Mouse (Mus musculus) kidney, adult 2 months (tissue): ENCODE results near the gene Gm12830. TPM values are rescaled to one million over a fixed set of nuclear protein-coding genes. Genes with fewer than 3 reads are reported as not detected.

ENCODE experiments used
- DNase-seq: peaks from one replicate; pipeline ENCODE4 v3.0.0; 2021
- H3K27ac ChIP-seq: fragments of 200-500 bp; 2 replicates; pipeline ENCODE4 v1.5.1; 2012; ENCODE audit warnings: low read depth, low read length, control low read depth, inconsistent platforms; ENCODE audit not compliant: insufficient read depth
- H3K27me3 ChIP-seq: fragments of 200-500 bp; replicated peaks from 2 replicates; pipeline ENCODE4 v1.6.1; 2012; ENCODE audit warnings: mild to moderate bottlenecking, moderate library complexity, low read length, inconsistent platforms; ENCODE audit not compliant: control insufficient read depth, insufficient read depth
- H3K36me3 ChIP-seq: fragments of 200-500 bp; 2 replicates; pipeline ENCODE4 v1.6.1; 2012; ENCODE audit warnings: mild to moderate bottlenecking, moderate library complexity, low read length, inconsistent platforms; ENCODE audit not compliant: control insufficient read depth, insufficient read depth
- H3K4me1 ChIP-seq: fragments of 200-500 bp; 2 replicates; pipeline ENCODE4 v1.6.1; 2011; ENCODE audit warnings: low read length; ENCODE audit not compliant: control insufficient read depth, insufficient read depth
- H3K4me3 ChIP-seq: fragments of 200-500 bp; 2 replicates; pipeline ENCODE4 v1.5.1; 2011; ENCODE audit warnings: mild to moderate bottlenecking, low read depth, low read length, control low read depth; ENCODE audit not compliant: insufficient read depth
- CTCF ChIP-seq: fragments of 200-500 bp; conservative IDR thresholded peaks from 2 replicates; pipeline ENCODE4 v1.5.1; 2011; ENCODE audit warnings: low read depth, mild to moderate bottlenecking, control low read depth, low read length, moderate library complexity, mixed read lengths; ENCODE audit not compliant: insufficient read depth, insufficient read length
- POLR2A ChIP-seq: fragments of 200-500 bp; IDR thresholded peaks from one replicate; pipeline ENCODE4 v1.6.1; 2011; ENCODE audit warnings: low read depth, low read length, control low read depth
- WGBS: fragments of 180-500 bp; shearing (Covaris S2); methylation state at CpG from one replicate; pipeline ENCODE4 v1.1.7; 2018; 5-methylcytosine and 5-hydroxymethylcytosine counted together
- polyA plus RNA-seq: library from polyadenylated mRNA; depleted of rRNA; stranded (reverse); fragments of >200 nt; gene quantifications from 2 replicates; pipeline ENCODE4 v1.2.3, GENCODE M21; 2012; rRNA removed

Gm12830 gene
- polyA plus RNA-seq, 1 experiment, result not detected

DNA sequence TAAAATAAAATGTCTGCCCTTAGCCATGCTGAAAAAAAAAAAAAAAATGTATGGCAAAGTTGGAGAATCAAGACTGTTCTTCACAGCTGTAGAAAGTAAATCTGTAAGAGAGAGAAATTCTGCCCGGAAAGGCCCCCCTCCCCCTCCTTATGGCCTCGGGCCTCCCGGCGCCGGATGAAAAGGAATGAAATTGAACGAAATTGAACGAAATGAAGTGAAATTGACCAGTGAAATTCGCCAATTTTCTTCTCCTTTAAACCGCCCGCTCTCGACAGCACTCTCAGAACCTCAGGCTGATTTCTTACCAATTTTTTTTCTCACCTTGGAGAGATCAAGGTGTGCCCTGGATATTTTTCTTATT is 81.9 kb downstream of the Gm12830 start:
- Histone ChIP-seq H3K27me3 (peaks cover 7% of the 10 kb centered on the region), H3K36me3 (no peaks in the 10 kb centered on the region), H3K27ac (no peak overlapping the region), H3K4me1 (no peaks in the 10 kb centered on the region), H3K4me3 (no peak overlapping the region)
- TF ChIP-seq POLR2A, result no peak
- no peak for TF ChIP-seq CTCF
- 40% methylated on average over 11 of the region's 11 CpGs for WGBS
- no peak for DNase-seq

DNA sequence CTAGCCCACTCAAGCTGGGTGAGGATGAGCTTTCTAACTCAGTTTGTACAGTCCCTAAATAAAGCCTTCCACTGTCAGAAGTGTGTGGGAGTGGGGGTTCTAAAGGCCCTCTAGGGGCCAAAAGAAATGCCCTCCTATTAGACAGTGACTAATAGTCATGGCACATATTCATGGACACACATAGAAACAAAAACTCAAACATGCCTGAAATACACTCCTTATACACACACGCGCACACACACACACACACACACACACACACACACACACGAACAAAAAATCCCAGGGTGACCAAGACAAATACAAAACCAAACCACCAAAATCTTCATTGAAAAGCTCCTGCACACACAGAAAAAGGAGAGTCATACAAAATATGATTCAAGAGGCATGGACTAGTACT is 84.0 kb downstream of the Gm12830 start:
- WGBS, result 83% methylated on average over 3 of the region's 3 CpGs

More for the DNA sequence above, 84.0 kb downstream of the Gm12830 start:
- Histone ChIP-seq H3K36me3 (no peaks in the 10 kb centered on the region), H3K27me3 (peaks cover 7% of the 10 kb centered on the region), H3K4me1 (no peaks in the 10 kb centered on the region), H3K27ac (no peak overlapping the region), H3K4me3 (no peak overlapping the region)
- TF ChIP-seq CTCF (no peak), POLR2A (no peak)
- DNase-seq, result no peak

Other genes starting within 250 kb of the Gm12830 start
- 1.5 and 1.7 TPM in 2 replicates for gene Foxd2, start 87.2 kb downstream of the Gm12830 start, polyA plus RNA-seq
- gene Foxe3, start 104.3 kb downstream of the Gm12830 start, polyA plus RNA-seq, result not detected in 2 replicates
- 26.1 and 26.3 TPM in 2 replicates for gene Cmpk1, start 165.5 kb downstream of the Gm12830 start, polyA plus RNA-seq
- gene Stil, start 178.4 kb downstream of the Gm12830 start, polyA plus RNA-seq, result 0.11 and 0.13 TPM in 2 replicates
- 1.7 and 1.8 TPM in 2 replicates for gene Tal1, start 234.7 kb downstream of the Gm12830 start, polyA plus RNA-seq